Mouse (Mus musculus) cerebellum, postnatal 25 days (tissue): ENCODE measurements around the gene Cacnb4.
A peak's percentile ranks its signal among the peaks of the same experiment; 100 is the strongest.

Experiments
- DNase-seq, 2 experiments: peaks; one replicate each; pipeline ENCODE4 v3.0.0; 2021; ENCODE audit warnings: mixed read lengths in 2 of 2

Cacnb4 gene

DNA sequence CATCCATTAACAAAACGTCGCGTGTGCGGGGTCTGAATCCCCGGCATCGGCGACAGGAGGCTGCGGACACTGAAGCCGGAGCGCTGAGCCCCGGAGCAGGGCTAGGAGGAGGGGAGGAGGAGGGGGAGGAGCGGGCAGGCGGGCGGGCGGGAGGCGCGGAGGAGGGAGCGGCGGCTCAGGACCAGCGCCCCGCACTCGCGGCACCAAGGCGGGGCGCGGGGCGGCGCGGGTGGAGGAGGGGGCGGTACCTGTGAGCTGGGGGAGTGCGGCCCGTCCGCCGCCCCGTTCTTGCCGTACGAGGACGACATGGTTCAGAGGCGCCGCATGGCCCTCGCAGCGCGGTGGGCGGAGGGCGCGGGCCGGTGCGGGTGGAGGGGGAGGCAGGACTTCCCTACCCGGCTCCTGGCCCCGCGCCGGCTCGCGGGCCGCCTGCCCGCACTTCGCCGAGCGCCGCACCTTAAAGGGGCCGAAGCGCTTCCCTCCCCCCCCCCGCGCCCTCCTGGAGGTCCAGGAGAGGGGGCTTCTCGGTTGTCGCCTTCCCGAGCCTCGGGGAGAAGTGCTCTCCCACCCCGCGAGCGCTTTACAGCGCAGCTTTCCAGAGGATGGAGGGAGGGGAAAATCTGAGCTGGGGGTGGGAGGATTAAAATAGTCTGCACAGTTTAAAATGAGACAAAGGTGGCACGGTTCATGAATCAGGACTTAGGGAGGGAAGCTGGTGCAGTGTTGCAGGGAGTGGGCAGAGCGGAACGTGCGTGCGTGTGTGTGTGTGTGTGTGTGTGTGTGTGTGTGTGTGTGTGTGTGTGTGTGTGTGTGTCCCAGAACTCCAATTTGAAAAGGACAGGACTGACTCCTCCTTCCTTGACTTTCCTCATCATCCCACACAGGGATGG lies at the start of gene Cacnb4:
Gene Cacnb4 (minus strand): TSS at position 809 of the 890 bp plus-strand sequence.
- peak; percentile 89 to 90 for DNase-seq

DNA sequence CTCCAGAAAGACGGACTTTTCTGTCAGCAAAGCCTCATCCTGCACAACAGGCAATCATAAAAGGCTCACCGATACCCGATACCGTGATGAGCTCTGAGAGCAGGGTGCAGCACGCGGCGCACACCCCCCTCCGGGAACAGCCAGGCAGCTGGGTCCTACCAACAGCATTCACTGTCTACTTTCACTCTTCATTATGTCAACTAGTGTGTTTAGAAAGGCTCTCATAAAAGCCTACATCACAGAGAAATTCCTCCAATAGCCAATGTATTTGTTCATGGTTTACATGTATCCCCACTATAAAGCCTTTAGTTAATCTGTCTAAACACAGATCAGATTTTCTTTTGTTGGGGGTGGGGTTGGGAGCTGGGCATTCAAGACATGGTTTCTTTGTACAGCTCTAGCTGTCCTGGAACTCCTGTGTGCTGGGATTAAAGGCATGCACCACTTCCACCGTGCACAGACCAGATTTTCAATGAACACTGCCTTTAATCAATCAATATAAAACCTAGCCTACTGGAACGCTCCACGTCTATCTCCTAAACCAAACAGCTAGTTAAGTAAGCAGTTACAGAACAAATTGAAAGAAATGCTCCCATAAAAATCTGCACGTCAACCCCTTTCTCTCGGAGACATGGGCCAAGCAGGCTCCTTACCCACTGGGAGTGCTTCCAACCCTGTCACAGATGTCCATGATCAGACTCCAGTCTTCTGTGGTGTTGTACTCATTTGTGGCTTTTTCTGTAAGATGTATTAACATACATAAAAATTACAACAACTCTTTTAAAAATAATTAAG lies 43.8 kb upstream of the Cacnb4 start:
- peak in 1 of 2 experiments; percentile 40 for DNase-seq

DNA sequence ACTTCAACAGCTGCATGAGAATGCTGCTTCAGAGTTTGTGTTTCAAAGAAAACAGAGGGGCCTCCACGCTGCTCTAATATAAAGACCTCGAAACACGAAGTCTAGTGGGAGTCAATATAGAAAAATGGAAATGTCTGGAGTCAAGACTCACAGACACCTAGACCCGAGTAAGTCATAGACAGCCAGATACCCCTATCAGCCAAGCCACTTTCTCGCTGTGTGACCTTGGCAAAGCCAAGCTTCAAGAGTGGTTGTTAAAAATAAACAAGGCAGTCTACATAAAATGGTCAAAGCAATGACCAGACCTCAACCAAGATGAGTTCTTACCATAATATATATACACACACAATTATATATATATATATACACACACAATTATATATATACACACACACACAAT lies 40.4 kb upstream of the Cacnb4 start:
- DNase-seq = no peak

DNA sequence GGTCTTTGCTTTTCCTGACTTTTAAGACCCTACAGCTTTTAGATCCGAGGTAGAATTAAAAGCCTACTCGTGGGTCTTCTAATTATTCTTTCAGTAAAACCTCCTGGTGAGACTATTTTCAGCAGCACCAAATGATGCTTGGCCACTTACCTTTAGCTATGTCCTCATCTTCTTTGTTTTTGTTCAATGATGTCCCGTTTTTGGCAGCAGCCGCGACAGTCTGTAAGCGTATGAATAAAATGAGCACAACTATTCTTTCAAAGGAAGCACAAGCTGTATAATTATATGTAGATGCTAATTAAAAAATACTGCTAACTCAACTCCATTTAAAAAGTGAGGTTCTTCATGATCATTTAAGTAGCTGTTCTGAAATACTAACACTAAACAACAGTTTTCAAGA lies 38.9 kb upstream of the Cacnb4 start:
- DNase-seq = no peak

DNA sequence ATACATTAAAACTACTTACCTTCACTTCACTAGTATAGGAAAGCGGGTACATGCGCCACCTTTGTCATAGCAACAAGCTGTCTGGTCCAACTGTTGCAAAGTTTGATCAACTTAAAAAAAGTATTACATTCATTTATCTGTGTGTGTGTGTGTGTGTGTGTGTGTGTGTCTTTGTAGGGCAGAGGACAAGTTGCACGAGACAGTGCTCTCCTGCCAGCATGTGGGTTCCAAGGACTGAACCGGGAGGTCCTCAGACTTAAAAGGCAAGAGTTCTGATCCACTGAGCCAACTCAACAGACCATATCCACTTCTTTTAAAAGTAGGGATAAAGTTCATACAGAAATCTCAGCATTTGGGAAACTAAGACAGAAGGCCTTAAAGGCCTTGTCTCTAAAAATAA lies 37.5 kb upstream of the Cacnb4 start:
- no peak for DNase-seq

DNA sequence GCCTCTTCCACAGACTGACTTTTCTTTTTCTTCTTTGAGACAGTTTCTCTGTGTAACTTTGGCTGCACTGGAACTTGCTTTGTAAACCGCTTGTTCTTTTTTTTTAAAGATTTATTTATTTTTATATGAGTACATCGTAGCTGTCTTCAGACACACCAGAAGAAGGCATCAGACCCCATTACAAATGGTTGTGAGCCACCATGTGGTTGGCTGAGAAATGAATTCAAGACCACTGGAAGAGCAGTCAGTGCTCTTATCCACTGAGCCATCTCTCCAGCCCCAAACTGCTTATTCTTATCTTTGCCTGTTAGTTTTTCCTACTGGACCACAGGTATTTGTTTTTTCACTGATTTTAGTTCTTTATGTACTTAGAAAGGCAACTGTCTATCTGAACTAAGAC lies 34.2 kb upstream of the Cacnb4 start:
- DNase-seq = no peak

DNA sequence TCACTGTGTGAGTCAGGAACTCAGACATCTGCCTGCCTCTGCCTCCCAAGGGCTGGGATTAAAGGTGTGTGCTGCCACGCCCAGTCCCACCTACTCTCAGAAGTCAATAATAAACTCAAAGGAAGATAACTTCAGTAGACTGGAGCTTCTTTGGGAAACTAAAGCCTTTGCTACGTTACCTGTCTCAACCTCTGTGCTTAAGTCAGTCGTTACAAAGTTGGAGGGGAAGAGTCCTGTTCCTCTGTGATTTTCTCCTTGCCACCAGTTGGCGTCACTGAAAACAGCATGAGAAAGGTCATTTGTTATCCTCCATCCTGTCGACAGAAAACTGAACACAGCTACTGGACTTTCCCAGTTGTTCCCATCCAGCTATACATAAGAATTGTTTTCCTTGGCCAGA lies 32.8 kb upstream of the Cacnb4 start:
- no peak for DNase-seq

DNA sequence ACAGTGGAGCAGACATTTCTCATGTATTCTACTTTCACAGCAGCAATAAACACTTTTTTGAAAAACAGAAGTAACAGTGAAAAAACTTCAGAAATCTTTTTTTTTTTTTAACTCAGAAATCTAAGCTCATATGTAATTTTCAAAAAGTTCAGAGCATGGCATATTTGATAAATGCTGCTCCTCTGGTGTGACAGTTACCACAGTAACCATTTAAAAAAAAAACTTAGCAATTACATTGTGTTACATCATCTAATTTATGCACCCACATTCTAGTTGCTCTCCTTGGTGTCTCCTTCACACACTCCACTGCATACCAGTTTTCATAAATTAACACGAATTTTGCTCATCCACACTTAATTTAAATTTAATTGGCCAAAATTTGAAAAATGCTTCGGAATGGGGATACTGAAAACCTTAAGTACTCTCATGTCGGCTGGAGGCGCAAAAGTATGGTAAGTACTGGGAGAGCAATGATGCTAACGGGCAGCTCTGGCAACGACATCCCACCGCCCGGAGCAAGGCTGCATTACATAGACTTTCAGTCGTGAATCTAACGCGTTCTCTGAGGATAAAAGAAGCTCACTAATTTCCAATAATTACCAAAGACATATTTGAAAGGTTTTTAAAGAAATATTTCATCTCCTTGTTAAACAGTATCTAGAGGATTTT lies 24.9 kb upstream of the Cacnb4 start:
- DNase-seq = no peak

DNA sequence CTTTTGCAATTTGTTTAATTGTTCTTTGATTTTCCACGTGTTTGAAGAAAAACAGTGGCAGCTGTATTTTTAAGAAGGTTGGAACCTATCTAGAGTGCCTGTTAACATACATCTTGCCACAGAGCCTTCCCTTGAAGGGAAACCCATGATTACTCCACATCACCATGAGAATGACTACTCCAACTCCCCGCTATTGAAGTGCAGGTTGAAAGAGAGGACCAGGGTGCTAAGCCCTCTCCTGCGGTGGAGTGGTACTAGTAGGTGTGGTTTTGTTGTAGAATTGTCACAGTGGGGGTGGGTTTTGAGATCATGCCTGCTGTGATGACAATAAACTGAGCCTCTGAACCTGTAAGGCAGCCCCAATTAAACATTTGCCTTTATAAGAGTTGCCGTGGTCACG lies 23.7 kb upstream of the Cacnb4 start:
- DNase-seq = no peak

DNA sequence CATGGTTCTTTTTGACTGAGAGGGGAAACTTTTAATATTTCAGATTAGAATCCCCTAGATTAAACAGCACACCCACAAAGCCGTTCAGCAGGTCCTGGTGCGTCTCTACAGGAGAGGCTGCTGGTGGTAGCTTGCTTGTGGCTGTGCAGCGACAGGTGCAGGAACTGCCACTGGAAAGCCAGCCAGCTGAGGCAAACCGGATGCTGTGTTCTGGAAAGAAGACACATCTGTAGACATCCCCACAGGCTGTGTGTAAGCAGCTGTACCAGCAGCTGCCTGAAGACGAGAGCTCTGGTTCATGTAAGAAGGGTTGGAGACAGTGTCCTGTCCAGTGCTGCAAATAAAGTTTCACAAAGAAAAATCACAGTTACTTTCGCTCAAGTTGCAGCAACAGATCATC lies 18.0 kb upstream of the Cacnb4 start:
- DNase-seq = no peak

DNA sequence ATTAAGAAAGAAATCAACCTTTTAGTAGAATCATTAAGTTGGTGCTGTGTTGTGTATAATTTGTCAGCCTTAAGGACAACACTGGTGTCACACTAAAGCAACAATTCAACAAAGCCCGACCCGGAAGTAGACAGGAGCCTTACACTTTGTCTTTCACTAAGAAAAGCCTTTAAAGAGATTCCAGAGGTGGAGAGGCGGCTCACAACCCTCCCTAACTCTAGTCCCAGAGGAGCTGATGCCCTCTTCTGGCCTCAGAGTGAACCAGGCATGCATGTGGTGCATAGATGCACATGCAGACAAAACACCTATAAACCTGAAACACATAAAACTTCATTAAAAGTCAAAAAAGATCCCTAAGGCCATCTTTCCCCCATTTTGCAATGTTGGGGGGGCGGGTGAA lies 15.1 kb upstream of the Cacnb4 start:
- DNase-seq = no peak

DNA sequence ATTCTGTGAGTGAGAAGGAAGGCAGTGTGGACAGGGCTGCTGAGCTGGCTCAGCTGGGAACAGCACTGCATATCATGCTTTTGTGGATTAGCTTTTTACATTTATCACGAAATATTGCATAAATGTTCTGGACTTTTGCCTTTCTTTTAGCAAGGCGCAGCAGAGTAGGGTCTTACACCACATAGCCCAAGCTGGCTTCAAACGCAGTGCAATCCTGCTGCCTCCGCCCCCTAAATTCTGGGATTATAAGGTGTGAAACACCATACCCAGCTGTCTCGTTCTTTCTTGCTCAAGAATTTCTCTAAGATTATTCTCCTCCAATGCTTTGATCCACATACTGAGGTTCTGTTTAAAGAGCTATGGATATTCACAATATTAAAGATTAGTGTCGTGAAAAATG lies 10.0 kb upstream of the Cacnb4 start:
- no peak for DNase-seq

DNA sequence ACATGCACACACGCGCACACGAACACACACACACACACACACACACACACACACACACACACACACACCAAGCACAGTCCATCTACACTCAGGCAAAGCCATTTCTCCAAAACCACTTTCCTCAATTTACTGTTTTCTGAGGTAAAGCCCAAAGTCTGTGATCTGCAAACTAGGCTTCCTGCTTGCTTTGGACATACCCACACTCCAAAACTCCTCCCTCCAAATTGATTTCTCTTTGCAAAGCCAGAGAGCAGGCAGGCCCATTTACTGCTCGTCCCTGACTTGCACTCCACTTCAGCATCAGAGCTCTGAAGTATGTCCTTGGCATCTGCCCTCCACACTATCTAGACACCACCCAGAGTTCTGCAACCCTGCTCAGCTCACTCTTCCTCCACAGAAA lies 958 bp upstream of the Cacnb4 start:
- DNase-seq = no peak

DNA sequence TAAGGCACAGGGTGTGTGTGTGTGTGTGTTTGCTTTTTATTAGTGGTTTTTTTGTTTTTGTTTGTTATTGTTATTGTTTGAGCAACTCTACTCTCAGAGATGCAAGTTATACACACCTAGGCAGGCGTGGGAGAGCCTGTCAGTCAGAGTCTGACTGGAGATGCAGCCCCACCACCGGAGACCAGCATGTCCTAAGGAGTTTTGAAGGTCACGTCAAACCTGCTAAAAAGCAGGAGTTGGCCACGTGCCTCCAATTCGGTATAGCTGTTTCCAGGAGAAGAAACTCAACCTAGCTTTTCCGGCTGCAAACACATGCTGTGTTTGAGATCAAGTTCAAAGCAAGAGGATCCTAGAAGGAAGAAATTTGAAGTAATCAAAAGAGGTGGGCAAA lies 277 bp upstream of the Cacnb4 start:
- peak; percentile 41 to 63 for DNase-seq

DNA sequence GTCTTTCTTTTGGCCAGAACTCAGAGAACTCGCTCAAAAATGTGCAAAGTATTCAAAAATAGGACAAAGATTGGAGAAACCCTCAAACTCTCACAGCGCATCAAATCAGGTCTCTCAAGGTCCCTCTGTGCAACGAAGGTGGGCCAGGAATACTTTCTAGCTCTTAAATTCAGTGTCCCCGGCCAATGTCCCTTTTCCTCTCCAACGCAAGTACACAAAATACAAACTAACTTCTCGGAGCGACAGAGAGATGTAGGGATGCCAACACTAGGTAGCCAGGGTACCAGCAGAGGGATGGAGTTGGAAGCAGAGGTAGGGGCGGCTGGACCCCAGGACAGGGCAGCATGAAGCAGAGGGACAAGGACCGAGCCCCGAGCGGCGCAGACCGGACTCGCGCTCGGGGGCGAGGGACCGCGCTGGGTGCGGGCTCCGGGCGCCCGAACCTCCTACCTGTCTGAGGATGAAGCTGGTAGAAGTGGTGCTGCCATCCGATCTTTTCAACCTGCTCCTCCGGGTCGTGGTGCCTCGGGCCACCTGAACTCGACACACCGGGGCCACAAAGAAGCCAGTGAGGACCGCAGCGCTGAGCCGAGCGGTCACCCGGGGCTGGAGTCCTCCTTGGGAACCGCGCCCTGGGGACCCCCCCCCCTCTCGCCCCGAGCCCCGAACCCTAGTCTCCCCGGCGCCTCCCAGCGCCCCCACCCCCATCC lies 1.2 kb downstream of the Cacnb4 start:
- DNase-seq = peak in 1 of 2 experiments; percentile 74

DNA sequence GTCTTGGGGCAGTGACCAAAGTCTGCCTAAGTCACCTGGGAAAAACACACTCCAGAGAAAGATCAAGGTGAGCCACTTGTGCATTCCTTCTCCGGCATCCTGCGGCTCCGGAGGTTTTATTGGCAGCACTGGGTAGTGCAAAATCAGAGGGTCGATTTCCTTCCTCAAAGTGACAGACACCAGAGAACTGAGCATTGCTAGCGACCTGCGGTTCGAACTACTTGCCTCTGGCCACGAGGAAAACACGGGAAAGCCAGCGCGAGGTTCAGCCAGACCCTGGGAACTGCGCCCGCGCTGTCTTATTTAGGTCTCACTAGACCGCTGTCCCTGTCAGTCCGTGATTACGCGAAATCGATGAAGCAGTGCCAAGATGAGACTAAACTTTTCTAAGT lies 1.7 kb downstream of the Cacnb4 start:
- peak; percentile 64 to 73 for DNase-seq

DNA sequence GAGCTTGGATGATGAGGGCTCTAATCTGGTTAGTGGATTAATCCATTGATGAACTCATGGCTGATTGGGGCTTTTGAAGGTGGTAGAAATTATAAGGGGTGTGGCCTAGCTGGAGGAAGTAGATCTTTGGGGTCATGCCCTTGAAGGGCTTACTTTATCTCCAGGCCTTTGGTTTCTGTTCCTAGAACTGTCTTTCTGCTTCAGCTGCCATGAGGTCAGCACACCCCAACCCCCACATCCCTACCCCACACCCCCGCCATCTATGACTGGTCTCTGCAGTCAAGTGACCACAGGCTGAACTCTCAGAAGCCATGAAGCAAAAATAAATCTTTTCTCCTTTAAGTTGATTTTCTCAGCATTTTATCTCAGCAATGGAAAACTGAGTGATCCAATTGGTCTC lies 3.5 kb downstream of the Cacnb4 start:
- DNase-seq = no peak

DNA sequence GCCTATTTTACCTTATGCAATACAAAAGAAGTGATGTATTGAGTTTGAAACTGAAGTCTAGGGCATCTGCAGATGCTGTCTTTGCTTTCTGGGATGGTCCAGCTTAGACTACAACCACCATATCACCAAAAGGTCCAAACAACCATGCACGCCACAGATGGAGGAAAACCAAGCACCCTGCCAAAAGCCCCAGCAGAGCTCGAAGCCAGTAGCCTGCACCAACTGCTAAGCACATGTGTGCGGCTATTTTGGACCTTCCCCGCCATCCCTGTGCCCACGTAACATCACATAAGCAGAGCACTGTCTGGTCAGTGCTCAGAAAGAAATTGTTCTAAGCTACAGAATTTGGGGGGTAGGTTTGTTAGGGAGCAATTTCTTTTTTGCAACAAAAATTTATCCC lies 5.9 kb downstream of the Cacnb4 start:
- DNase-seq = peak; percentile 59 to 68

DNA sequence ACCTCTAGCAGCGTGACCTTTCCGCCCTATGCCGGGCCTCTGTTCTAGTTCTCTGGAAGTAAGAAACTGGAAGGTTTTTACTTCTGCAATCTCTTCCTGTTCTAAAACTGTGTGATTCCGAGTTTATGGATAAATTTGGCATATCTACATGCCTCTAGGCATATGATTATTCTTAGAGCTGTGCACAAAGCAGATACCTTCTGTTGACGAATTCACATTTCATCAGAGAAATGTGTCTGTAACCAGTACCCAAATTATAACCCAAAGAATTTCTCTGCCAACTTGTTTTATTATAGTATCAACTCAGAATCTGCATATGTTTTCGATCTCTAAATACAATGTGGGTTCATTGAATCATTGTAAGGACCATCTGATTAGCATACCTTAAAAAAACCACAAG lies 8.2 kb downstream of the Cacnb4 start:
- DNase-seq = no peak

DNA sequence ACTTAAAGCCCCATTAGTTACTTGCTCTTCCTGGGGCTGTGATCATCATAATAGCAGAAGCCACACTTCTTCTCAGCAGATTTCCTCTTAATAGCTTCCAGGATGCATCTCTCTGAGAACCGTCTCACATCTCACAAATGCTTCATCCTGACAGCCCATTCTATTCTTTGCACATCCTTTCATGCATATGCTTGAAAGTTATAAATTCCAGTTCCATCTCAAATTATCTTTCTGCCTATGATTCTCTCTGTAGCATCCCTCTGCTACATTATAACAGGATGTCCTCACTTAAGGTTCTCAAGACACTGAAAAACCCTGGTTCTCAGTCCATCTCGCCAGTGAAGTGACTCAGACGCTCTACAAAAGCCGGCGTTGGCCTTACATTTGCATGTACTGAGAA lies 19.9 kb downstream of the Cacnb4 start:
- no peak for DNase-seq

DNA sequence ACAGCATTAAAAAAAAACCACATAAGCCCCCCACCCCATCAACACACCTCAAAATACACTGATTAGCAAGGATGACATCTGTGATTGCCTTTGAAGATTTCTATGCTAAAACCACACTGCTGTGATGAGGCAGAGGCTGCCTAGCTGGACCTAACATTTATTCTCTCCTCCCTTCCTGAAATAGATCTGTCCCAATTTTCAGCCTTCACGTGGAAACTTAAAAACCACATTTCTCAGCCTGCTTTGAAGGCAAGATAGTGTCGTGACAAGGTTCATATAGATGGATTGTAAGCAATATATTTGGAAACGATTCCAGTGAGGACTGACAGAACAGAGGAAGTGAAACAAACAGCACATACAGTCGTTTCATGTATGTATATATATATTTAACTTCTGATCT lies 22.1 kb downstream of the Cacnb4 start:
- DNase-seq = no peak

DNA sequence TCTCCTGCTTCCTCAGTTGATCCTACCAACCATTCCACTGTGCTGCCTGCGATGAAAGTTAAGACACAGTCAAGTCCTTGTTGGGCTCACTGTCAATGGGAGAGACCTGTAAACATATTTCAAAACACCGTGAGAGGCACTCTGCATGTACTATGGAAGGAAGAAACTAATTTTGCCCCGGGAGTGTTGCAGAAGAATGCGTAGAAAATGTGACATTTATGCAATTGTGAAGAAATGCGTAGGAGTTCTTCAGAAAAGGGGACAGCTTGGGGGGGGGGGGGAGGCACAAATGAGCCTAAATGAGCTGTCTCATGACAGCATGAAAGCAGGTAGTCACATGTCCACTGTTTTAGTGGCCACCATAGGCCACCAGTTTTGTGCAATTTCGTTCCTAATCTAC lies 25.1 kb downstream of the Cacnb4 start:
- DNase-seq = no peak
